Mouse (Mus musculus): ENCODE data around the gene Cd68.
"Not testable (repeated sequence)": the region's sequence is repeated elsewhere in the genome, so short reads cannot be mapped to it uniquely, and the experiment has no call there.

Gene Cd68

DNA sequence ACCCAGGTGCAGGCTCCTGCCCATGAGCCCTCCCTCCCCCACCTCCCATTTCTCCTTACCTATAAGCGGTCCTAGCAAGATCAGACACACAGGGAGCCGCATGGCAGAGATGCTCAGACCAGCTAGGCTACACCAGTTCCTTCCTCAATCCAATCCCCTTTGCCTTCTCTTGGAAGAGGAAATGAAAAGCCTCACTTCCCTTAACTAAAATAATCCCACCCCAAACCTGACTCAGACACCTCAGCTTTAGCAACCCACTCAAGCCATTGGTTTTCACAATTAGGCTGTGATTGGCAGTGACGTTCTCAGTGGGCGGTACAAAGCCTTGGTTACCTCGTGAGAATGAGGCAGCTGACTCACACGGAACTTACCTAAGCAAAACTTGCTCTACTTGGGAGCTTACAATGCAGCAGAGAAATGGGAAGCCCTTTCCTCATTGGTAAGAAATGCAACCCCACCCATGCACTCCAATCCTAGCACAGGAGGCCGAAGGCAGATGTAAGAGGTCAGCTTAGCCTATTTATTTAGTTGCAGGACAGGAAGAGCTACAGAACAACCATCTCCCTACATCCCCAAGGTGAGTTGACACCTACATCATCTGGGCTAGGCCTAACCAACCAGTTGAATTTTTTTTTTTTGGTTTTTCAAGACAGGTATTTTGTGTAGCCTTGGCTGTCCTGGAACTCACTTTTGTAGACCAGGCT is at the start of gene Cd68:
Gene Cd68 (minus strand): TSS at position 193 of the 704 bp plus-strand sequence.
- DNase-seq (ENCODE audit: low spot score) = no peak

GRCm38 (mm10) chr11:69715482-69715881 is 49.5 kb upstream of the Cd68 start:
- DNase-seq (ENCODE audit: low spot score) = no peak

- DNase-seq (ENCODE audit: low spot score) = no peak
Observed at GRCm38 (mm10) chr11:69714636-69715329, 48.8 kb upstream of the Cd68 start.

GRCm38 (mm10) chr11:69712954-69713672 is 47.2 kb upstream of the Cd68 start:
- DNase-seq (ENCODE audit: low spot score) = no peak

GRCm38 (mm10) chr11:69711082-69711481 is 45.1 kb upstream of the Cd68 start:
- DNase-seq (ENCODE audit: low spot score) = no peak

- DNase-seq (ENCODE audit: low spot score) = no peak
Observed at GRCm38 (mm10) chr11:69710470-69710869, 44.5 kb upstream of the Cd68 start.

GRCm38 (mm10) chr11:69709554-69710446 is 43.8 kb upstream of the Cd68 start:
- no peak for DNase-seq (ENCODE audit: low spot score)

DNA sequence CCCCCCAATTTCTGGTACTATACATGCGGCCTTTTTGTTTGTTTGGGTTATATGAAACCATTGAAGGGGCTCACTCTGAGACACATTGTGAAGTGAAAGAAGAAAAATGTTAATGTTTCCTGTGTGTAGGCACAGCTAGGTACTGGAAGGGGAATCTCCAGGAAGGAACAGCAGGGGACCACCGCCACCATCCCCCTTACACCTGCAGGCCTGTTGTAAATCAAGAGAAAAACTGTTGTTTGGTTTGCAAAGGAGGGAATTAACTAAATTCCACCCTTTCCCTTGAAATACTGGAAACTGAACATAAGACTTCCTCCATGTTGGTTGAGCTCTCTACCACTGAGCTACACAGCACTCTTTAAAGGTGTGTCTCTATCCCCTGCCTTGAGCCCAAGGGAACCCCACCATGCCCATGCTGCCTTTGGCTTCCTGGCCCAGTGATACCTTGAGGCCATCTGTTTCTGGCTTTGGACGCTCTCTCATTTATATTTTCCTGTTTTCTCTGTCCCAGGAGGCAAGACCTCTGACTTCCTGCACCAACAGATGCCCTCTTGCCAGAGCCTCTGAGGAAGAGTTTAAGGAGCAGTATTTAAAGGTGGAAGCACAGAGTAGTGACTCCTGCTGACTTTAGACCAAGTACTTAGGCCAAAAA is 42.8 kb upstream of the Cd68 start:
- DNase-seq (ENCODE audit: low spot score) = no peak

DNA sequence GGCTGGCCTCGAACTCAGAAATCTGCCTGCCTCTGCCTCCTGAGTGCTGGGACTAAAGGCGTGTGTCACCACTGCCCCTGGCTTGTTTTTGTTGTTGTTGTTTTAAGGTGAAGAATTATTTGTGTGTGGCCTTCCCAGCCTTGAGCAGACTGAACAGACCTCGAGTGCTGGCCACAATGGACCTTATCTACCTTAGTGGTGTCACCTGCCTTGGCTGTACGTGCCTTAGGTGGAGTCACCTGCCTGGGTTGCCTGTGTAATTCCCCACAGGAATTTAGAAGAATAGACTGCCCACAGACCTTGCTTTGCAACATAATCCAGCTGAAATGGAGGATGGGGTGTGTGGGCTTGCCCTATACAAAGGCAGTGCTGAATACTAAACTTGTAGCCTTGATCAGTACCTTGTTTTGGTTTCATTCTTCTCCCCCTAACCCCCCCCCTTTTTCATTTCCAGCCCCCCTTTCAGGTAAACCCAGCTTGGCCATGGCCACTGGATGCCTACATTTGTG is 42.0 kb upstream of the Cd68 start:
- no peak for DNase-seq (ENCODE audit: low spot score)

- DNase-seq (ENCODE audit: low spot score) = no peak
Observed at GRCm38 (mm10) chr11:69707480-69707847, 41.5 kb upstream of the Cd68 start.

- DNase-seq (ENCODE audit: low spot score) = no peak
Observed at GRCm38 (mm10) chr11:69706775-69707479, 41.0 kb upstream of the Cd68 start.

- no peak for DNase-seq (ENCODE audit: low spot score)
Observed at GRCm38 (mm10) chr11:69704613-69705010, 38.7 kb upstream of the Cd68 start.

DNA sequence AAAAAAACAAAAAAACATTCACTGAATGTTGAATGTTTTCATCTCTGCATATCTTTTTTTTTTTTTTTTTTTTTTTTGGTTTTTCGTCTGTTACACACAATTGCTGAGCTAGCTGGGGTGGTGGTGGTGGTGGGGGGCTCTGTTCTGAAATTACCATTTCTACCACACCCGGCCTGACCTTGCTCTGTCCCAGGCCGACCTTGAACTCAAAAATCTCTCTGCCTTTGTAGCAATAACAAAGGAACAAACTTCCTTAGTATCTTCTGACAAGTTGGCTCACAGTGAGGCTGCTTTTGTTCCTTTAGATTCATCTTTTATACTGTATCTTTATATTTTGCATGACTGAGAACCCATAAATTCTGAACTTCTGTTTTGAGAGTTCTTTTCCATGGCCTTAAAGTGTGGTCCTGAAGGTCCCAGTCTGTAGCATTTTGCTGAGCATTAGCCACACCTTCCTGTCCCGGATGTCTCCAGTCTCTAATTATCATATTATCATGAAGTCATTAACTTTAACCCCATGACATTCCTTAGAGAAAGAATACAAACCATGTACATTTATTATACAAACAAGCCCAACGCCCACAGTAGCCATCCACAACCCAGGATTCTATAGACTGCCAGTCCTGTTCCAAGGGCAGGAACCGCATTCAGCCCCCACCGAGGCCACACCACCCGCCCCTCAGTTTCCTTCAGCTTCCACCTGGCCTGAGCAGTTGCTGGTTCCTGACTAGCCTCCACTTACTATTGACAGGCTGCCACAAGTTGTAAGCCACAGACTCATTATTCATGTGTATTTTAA is 38.1 kb upstream of the Cd68 start:
- no peak for DNase-seq (ENCODE audit: low spot score)

DNA sequence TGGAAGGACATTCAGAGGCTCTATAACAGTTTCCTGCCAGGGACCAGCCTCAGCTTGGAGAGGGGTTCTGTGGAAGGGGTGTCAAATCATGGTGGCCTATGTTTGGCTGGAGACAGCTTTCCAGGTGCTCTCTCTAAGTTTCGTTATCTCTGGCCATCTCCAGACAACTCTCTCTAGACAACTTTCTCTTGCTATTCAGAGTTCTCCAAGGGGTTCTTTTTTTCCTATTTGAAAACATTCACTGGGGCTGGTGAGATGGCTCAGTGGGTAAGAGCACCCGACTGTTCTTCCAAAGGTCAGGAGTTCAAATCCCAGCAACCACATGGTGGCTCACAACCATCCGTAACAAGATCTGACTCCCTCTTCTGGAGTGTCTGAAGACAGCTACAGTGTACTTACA is 37.4 kb upstream of the Cd68 start:
- DNase-seq (ENCODE audit: low spot score) = not testable (repeated sequence)

DNA sequence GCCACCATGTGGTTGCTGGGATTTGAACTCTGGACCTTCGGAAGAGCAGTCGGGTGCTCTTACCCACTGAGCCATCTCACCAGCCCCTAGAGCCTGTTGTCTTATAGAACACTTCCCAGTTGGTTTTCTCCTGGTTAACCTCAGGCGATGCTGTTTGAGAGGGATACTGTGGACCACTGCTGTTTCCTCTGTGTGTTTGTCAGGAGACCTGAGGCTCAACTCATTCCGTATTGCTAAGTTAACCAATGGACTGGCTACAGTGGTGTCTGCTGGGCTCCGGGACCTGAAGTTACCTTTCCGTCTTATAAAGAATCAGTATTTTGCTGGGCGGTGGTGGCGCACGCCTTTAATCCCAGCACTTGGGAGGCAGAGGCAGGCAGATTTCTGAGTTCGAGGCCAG is 36.9 kb upstream of the Cd68 start:
- DNase-seq (ENCODE audit: low spot score) = not testable (repeated sequence)

DNA sequence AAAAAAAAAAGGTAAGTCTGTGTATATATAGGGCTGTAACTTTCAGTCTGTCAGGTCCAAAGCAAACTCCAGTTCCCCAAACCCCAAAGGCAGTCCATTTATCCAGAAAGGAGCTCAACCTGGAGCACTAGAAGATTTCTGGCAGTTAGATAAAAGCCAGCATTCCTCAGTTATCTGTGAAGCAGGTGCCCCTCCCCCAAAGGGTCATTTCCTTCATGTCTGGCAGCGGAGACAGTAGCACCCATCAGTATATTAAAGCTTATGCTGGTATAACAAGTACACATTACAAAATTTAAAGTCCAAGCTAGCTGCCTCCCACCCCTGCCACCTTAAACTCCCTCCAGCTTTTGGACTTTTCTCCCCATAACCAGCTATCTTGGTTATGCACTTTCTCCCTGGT is 33.6 kb upstream of the Cd68 start:
- no peak for DNase-seq (ENCODE audit: low spot score)

- no peak for DNase-seq (ENCODE audit: low spot score)
Observed at GRCm38 (mm10) chr11:69698574-69698973, 32.6 kb upstream of the Cd68 start.

DNA sequence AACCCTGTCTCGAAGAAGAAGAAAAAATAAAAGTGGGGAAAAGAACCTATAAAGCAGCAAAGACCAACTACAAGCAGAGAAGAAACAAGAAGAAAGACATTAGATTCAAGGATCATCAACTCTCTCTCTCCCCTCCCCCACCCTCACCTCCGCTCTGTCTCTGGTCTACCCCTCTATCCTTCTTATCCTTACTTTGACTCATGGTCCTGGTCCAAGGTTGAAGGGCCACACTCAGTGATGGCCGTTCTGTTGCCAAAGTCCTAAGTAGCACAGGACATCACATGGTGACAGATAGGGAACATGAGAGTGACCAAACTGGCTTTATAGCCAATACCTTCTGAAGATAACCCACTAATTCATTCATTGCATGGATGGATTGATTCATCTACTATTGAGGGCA is 31.4 kb upstream of the Cd68 start:
- DNase-seq (ENCODE audit: low spot score) = no peak

DNA sequence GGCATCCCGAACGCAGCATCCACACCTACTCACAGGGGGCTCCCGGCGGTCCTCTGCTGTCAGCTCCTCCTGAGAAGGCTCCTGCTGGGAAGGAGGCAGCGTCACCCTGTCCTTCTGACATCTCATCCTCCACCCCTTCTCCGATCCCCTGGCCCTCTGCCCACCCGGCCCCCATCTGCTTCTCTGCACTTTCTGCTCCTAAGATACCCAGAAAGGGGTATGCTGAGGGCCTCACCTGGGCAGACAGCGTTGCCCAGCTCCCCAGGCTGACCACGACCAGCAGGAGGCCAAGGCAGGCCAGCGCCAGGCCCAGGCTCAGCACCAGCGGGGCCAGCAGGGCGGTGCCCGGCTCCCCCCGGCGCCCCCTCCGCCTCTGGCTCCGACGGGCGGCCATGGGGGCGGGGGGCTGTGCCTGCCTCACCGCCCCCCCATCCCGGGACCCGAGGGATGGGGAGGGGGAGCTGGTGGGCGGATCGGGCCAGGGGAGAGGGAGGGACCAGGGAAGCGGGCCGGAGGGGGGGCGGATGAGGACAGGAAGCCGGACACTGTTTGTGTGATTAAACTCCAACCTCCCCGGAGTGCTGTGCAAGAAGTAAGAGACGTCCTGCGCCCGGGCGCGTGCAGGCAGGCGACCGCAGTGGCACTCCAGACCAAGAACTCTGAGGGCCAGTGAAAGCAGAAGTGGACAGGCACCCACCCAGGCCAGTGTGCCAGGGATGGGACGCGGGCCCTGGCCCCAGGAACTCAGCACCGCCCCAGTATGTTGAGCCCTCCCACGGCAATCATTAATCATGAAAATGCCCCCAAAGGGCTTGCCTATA is 29.6 kb upstream of the Cd68 start, which contains the start of the genes Tnfsf12 and Tnfsfm13:
Gene Tnfsf12 (minus strand): TSS at position 489 of the 821 bp plus-strand sequence.
Gene Tnfsfm13 (minus strand): TSS at position 738 of the 821 bp plus-strand sequence.
- no peak for DNase-seq (ENCODE audit: low spot score)

Data from spleen, adult 12 weeks (tissue).